Mouse (Mus musculus) heart, embryonic 10.5 days (tissue): ENCODE results near the gene Vps50. TPM values are rescaled to one million over a fixed set of nuclear protein-coding genes. Genes with fewer than 3 reads are reported as not detected.
A peak's percentile ranks its signal among the peaks of the same experiment; 100 is the strongest.
"Not testable (repeated sequence)": the region's sequence is repeated elsewhere in the genome, so short reads cannot be mapped to it uniquely, and the experiment has no call there.

ENCODE experiments used
- DNase-seq: peaks from one replicate; pipeline ENCODE4 v3.0.0-alpha.2; 2017; ENCODE audit warnings: low spot score
- H3K27ac ChIP-seq: fragments of 300-500 bp; sonication (generic); 2 replicates; pipeline ENCODE4 v1.5.1; 2016; ENCODE audit warnings: mild to moderate bottlenecking
- H3K27me3 ChIP-seq: fragments of 300-500 bp; sonication (generic); 2 replicates; pipeline ENCODE4 v1.6.1; 2016; ENCODE audit warnings: mild to moderate bottlenecking; ENCODE audit not compliant: poor library complexity, insufficient read depth, severe bottlenecking
- H3K36me3 ChIP-seq: fragments of 300-500 bp; sonication (generic); 2 replicates; pipeline ENCODE4 v1.6.1; 2016; ENCODE audit warnings: mild to moderate bottlenecking, moderate library complexity
- H3K4me1 ChIP-seq: fragments of 300-500 bp; sonication (generic); 2 replicates; pipeline ENCODE4 v1.6.1; 2016; ENCODE audit warnings: mild to moderate bottlenecking
- H3K4me3 ChIP-seq: fragments of 300-500 bp; sonication (generic); 2 replicates; pipeline ENCODE4 v1.5.1; 2016; ENCODE audit warnings: mild to moderate bottlenecking, moderate library complexity
- H3K9me3 ChIP-seq: fragments of 300-500 bp; sonication (generic); 2 replicates; pipeline ENCODE4 v1.6.1; 2016; ENCODE audit warnings: mild to moderate bottlenecking, moderate library complexity
- WGBS: fragments of 180-500 bp; shearing (Covaris S2); methylation state at CpG from one replicate; pipeline ENCODE4 v1.1.7; 2016; 5-methylcytosine and 5-hydroxymethylcytosine counted together
- polyA plus RNA-seq: library from polyadenylated mRNA; unstranded; fragments of >200 nt; fragmentation: Nextera tagmentation; extraction: Ambion mirVana; gene quantifications from 2 replicates; pipeline ENCODE4 v1.2.1, GENCODE M21; 2016

Gene Vps50
- polyA plus RNA-seq, 1 experiment from 2014 or later: 24.2 TPM

DNA sequence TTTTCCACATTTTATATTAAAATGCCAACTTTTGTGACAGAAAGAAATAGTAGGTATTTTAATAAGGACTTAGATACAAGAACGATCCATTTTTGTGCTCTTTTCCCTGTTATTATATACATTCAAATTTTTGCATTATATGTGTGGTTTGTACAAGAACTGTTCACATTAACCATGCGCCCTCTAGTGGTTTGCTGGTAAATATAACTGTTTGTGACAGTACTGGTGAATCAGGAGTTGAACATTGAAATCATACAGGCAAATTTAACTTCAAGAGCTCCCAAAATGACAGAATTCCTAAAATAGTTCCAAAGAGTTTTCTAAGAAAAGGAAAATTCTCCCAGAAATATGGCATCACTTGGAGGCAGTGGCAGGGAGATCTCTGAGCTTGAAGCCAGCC is 2.0 kb upstream of the Vps50 start:
- no peaks in the 10 kb centered on the region; the same call in 1 of the 2 replicates for H3K4me1 ChIP-seq
- WGBS: 7% methylated on average over 2 of the region's 2 CpGs
- no peak for DNase-seq
- H3K36me3 ChIP-seq: no peaks in the 10 kb centered on the region
- no peak overlapping the region for H3K27ac ChIP-seq
- H3K9me3 ChIP-seq: no peaks in the 10 kb centered on the region
- H3K4me3 ChIP-seq: no peak overlapping the region
- no peaks in the 10 kb centered on the region for H3K27me3 ChIP-seq

DNA sequence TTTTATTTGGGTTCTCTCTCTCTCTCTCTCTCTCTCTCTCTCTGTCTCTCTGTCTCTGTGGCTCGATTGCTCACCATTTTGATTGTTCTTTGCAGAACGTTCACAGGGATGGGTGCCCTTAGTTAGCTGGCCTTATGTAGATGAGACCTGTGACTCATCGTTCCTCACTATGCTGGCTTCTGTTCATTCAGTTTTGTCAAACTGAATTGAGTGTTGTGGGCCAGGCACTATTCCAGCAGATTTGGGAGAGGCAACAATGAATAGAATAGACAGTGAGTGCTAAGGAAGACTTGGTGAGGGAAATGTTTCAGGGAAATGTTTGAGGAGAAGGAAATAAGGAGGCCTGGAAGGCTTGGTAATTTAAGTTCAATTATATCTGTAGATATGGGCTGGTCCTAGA is 2.1 kb downstream of the Vps50 start:
- WGBS: 93% methylated on average over 3 of the region's 3 CpGs
- H3K4me1 ChIP-seq: no peaks in the 10 kb centered on the region; the same call in 1 of the 2 replicates
- H3K36me3 ChIP-seq: 0 out of 2 replicates have a peak, but pooled peaks cover under 1% of the 10 kb centered on the region
- H3K27ac ChIP-seq: no peak overlapping the region
- H3K4me3 ChIP-seq: no peak overlapping the region
- no peaks in the 10 kb centered on the region for H3K9me3 ChIP-seq
- DNase-seq: no peak
- H3K27me3 ChIP-seq: no peaks in the 10 kb centered on the region

DNA sequence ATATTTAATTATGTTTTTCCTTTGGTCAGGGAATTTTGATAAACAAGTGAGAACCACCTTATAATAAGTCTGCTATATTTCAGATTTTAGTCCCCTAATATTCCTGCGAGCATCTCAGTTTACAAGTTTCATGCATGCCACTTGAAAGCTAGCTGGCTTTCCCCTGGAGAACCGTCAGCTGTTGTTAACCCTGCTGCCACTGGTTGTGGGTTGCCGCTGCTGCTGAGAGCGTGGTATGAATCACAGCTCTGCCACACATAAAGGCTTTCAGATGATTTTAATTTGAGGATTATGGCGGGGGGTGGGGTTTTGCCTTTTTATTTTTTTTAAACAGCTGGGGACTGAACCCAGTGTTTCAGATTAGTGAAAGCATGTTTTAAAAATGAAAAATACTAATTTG is 7.1 kb downstream of the Vps50 start:
- 90% methylated on average over 5 of the region's 5 CpGs for WGBS
- no peak for DNase-seq
- H3K9me3 ChIP-seq: no peaks in the 10 kb centered on the region
- no peak overlapping the region for H3K4me3 ChIP-seq
- no peaks in the 10 kb centered on the region for H3K27me3 ChIP-seq
- 0 out of 2 replicates have a peak, but pooled peaks cover 2% of the 10 kb centered on the region for H3K36me3 ChIP-seq
- no peaks in the 10 kb centered on the region for H3K4me1 ChIP-seq
- H3K27ac ChIP-seq: no peak overlapping the region

DNA sequence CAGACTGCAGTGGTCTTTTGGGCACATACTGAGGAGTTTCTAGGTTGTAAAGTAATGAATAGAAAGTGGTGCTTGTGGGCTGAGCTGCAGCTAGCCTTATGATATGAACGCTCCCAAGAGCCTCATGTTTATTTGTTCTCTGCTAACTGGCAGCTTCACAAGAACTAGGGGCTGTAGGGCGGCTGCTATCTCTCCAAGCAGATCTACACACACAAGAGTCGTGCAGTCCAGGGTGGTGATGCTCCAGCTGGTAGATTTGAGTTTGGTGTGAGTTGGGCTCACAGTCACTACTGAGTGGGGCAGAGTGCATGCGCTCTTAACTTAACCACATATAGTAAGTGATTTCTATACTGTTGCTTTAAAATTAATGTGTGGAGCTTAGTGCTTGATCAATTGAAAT is 8.9 kb downstream of the Vps50 start:
- H3K4me1 ChIP-seq: no peaks in the 10 kb centered on the region
- no peak for DNase-seq
- H3K4me3 ChIP-seq: no peak overlapping the region
- H3K27me3 ChIP-seq: no peaks in the 10 kb centered on the region
- H3K27ac ChIP-seq: no peak overlapping the region
- WGBS: 76% methylated on average over 4 of the region's 4 CpGs
- 0 out of 2 replicates have a peak, but pooled peaks cover 2% of the 10 kb centered on the region for H3K36me3 ChIP-seq
- no peaks in the 10 kb centered on the region for H3K9me3 ChIP-seq

DNA sequence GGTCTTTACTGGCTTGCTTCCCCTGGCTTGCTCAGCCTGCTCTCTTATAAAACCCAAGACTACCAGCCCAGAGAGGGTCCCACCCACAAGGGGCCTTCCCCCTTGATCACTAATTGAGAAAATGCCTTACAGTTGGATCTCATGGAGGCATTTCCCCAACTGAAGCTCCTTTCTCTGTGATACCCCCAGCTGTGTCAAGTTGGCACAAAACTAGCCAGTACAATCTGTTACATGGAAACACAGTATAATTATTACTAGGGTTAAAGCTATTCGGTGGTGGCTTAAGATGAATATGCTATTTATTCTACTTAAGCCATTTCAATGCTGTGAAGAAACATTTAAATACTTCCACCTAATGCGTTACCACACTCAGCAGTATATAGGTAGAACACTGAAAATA is 10.0 kb downstream of the Vps50 start:
- 89% methylated on average over 2 of the region's 2 CpGs for WGBS
- H3K36me3 ChIP-seq, H3K27me3 ChIP-seq, H3K4me3 ChIP-seq, H3K9me3 ChIP-seq, H3K27ac ChIP-seq, DNase-seq, H3K4me1 ChIP-seq: not testable (repeated sequence)

DNA sequence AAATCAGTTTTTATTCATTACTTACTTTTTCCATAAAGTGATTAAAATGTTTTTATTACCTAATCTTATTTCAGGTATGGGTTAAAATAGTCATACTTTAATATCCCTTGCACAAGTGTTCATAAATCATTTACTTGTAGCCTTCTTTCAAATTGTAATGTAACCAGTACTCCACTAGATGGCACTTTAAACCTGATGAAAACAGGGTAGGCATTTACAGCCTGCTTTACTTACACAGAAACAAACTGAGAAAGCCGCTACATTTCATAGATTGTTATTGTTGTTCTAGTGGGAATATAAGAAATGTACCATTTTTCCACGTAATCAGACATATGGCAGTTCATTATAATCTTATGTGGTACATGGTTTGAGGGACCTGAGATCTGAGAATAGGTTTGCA is 11.6 kb downstream of the Vps50 start:
- Histone ChIP-seq H3K9me3 (no peaks in the 10 kb centered on the region), H3K4me3 (no peak overlapping the region), H3K27me3 (no peaks in the 10 kb centered on the region), H3K27ac (no peak overlapping the region), H3K36me3 (0 out of 2 replicates have a peak, but pooled peaks cover 2% of the 10 kb centered on the region), H3K4me1 (no peaks in the 10 kb centered on the region)
- WGBS: 40% methylated on average over 2 of the region's 2 CpGs
- DNase-seq: no peak

DNA sequence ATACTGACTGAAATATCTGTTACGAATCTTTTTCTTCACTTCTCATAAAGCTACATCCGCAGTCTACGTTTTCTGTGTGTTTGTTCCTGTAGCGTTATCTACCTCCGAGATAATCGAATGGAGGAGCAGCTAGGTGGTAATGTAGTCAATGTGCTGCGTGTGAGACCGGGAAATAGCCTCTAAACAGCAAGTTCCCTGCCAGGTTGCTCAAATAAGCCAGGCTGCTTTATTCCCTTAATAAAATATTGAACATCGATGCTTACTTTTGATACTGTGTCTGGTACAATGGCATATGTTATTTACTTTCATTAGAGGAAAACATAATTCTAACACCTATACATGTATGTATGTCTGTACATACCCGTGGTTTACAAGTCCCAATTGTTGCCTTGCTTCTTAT is 12.9 kb downstream of the Vps50 start:
- H3K4me3 ChIP-seq: no peak overlapping the region
- H3K27ac ChIP-seq: no peak overlapping the region
- 83% methylated on average over 10 of the region's 10 CpGs for WGBS
- DNase-seq: no peak
- H3K4me1 ChIP-seq: no peaks in the 10 kb centered on the region
- H3K9me3 ChIP-seq: no peaks in the 10 kb centered on the region
- no peaks in the 10 kb centered on the region for H3K36me3 ChIP-seq
- H3K27me3 ChIP-seq: no peaks in the 10 kb centered on the region

DNA sequence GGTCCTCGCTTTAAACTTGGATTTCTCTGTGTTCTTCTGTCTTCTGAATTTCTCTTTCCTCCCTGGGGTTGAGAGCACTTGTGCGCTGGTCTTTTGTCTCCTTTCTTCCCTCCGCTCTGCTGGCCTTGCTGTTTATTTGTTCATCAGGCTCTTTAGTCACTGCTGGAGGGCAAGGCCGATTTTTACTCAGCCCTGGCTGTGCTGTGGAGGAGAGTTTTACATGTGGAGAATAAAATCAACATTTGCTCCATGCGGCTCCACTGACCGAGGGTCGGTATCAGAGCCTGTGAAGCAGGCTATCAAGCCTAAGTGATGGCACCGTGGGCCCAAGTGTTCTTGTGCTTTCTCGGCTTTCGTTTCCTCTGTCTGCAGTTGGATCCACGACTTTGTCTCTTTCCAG is 13.4 kb downstream of the Vps50 start:
- H3K36me3 ChIP-seq: no peaks in the 10 kb centered on the region
- peak overlapping the region; percentile 17; the same call in 1 of the 2 replicates for H3K27ac ChIP-seq
- no peaks in the 10 kb centered on the region for H3K27me3 ChIP-seq
- no peaks in the 10 kb centered on the region for H3K9me3 ChIP-seq
- H3K4me3 ChIP-seq: no peak overlapping the region
- H3K4me1 ChIP-seq: no peaks in the 10 kb centered on the region
- DNase-seq: no peak
- WGBS: 72% methylated on average over 11 of the region's 11 CpGs

DNA sequence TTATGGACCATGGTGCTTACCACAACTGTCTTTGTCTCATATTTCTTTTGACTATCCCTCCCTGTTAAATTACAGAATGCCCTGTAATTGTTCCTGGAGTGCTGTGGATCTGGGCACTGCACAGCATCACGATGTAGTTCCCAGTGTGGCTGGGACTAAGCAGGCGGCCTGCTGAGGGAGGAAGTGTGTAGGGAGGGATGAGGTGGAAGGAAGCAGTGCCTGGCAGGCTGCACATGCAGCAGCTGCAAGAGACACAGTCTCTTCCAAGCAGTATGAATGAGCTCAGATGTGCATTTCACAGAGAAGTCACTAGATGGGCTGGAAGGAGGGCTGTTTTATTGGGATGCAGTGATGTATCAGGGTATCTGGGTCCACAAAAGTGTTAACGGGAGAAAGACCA is 14.4 kb downstream of the Vps50 start:
- Histone ChIP-seq H3K27ac (no peak overlapping the region), H3K4me3 (no peak overlapping the region), H3K4me1 (no peaks in the 10 kb centered on the region), H3K9me3 (no peaks in the 10 kb centered on the region), H3K27me3 (no peaks in the 10 kb centered on the region), H3K36me3 (0 out of 2 replicates have a peak, but pooled peaks cover 4% of the 10 kb centered on the region)
- 56% methylated on average over 3 of the region's 3 CpGs for WGBS
- DNase-seq: no peak

DNA sequence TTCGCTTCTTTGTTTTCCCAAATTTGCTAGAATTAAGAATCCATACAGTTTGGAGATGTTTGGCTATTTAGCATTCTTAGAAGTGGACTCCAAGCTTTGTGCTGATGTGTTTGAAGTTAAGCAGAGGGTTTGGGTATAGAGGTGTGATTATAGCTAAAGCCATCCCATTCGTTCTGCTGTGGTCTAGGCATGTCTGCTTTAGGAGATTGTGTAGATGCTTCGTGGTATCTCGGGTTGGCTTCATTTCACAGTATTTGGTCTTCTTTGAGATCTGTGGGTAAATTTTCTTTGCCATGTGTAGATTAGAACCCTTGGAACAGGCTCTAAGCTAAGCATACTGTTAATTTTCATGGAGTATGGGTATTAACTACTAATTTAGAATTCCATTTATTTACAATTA is 30.0 kb downstream of the Vps50 start:
- Histone ChIP-seq H3K9me3 (no peaks in the 10 kb centered on the region), H3K36me3 (0 out of 2 replicates have a peak, but pooled peaks cover 2% of the 10 kb centered on the region), H3K27me3 (no peaks in the 10 kb centered on the region), H3K4me3 (no peak overlapping the region), H3K4me1 (no peaks in the 10 kb centered on the region), H3K27ac (no peak overlapping the region)
- no peak for DNase-seq
- WGBS: 90% methylated on average over 4 of the region's 4 CpGs

DNA sequence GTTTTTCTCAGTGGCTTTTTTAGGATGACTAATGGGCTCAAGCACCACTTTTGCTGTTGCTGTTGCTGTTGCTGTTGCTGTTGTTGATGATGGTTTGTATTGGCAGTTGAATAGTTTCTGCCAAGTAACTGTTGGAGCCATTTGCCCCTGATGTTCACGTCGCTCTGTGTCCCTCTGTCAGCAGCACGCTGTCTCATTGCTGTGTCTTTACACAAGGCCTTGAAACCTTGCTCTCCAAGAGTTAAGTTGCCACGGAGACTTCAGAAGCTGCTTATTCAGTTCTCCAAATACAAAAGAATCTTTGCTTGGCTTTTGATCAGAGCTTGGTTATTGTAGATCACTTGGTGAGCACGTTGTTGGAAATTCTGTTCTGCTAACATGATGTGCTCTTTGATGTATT is 33.3 kb downstream of the Vps50 start:
- Histone ChIP-seq H3K9me3 (no peaks in the 10 kb centered on the region), H3K4me1 (no peaks in the 10 kb centered on the region), H3K36me3 (0 out of 2 replicates have a peak, but pooled peaks cover 7% of the 10 kb centered on the region), H3K27me3 (no peaks in the 10 kb centered on the region), H3K4me3 (no peak overlapping the region), H3K27ac (no peak overlapping the region)
- WGBS: 90% methylated on average over 5 of the region's 5 CpGs
- no peak for DNase-seq

DNA sequence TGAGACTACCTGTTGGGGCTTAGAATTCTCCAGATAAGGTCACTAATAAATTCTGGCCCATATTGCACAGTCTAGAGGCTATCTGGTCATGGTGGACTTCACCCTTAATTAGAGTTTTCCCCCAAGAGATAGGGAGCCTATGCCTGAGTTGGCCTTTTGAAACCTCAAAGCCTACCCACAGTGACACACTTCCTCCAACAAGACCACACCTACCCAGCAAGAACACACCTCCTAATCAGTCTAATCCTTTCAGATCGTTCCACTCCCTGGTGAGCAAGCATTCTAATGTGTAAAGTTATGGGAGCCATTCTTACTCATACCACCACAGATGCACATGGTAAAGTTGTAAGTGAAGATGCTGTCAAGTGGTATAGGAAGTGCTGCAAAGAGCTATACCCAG is 37.9 kb downstream of the Vps50 start:
- Histone ChIP-seq H3K27me3 (no peaks in the 10 kb centered on the region), H3K27ac (no peak overlapping the region), H3K4me1 (no peaks in the 10 kb centered on the region), H3K4me3 (no peak overlapping the region), H3K36me3 (0 out of 2 replicates have a peak, but pooled peaks cover 7% of the 10 kb centered on the region), H3K9me3 (no peaks in the 10 kb centered on the region)
- WGBS: 68% methylated on average over 1 of the region's 1 CpGs
- DNase-seq: no peak

DNA sequence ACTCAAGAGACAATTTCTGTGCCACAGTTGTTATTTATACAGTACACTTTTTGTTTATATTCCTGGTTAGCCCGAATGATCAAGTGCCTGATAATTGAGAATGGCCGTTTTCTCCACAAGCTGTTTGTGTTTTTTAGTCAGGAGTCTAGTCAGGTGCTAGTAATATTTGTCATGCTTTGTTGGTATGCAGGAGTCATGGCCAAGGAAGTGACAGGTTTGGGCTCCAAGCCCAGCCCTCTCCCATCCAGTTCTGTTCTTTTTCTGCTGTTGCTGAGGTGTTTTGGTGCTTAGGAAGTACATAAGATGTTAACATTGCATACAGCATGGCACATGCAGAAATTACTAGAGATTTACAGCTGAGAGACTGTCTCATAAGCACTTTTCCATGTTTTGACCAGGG is 41.3 kb downstream of the Vps50 start:
- no peaks in the 10 kb centered on the region for H3K27me3 ChIP-seq
- no peaks in the 10 kb centered on the region for H3K9me3 ChIP-seq
- H3K4me1 ChIP-seq: no peaks in the 10 kb centered on the region
- no peak overlapping the region for H3K4me3 ChIP-seq
- DNase-seq: no peak
- 0 out of 2 replicates have a peak, but pooled peaks cover 6% of the 10 kb centered on the region for H3K36me3 ChIP-seq
- WGBS: 74% methylated on average over 2 of the region's 2 CpGs
- H3K27ac ChIP-seq: no peak overlapping the region

DNA sequence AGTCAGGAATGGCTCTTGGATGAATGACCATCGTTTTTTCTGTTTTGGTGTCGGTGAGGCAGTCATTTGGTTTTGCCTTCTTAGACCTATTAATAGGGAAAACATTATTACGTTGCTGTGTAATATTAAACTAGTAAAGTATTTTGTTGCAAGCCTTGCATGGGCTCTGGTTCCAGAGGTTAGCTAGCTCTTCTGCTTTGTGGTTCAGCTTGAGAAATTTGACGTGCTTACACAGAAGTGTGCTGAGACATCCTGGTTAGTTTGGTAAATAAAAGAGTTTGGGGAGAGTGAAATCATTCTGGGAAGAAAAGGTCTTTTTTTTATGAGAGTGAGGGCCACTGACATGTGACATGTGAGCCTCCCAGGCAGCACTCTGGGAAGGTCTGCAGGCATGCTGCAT is 45.7 kb downstream of the Vps50 start:
- Histone ChIP-seq H3K27me3 (no peaks in the 10 kb centered on the region), H3K4me3 (no peak overlapping the region), H3K4me1 (no peaks in the 10 kb centered on the region), H3K27ac (no peak overlapping the region), H3K9me3 (no peaks in the 10 kb centered on the region), H3K36me3 (peaks cover 7% of the 10 kb centered on the region)
- no peak for DNase-seq
- 90% methylated on average over 4 of the region's 4 CpGs for WGBS
